Mouse (Mus musculus): ENCODE results near the gene Drd5. TPM values are rescaled to one million over a fixed set of nuclear protein-coding genes. Genes with fewer than 3 reads are reported as not detected.

The Drd5 gene
- total RNA-seq, 2 experiments from 2014 or later, result not detected

DNA sequence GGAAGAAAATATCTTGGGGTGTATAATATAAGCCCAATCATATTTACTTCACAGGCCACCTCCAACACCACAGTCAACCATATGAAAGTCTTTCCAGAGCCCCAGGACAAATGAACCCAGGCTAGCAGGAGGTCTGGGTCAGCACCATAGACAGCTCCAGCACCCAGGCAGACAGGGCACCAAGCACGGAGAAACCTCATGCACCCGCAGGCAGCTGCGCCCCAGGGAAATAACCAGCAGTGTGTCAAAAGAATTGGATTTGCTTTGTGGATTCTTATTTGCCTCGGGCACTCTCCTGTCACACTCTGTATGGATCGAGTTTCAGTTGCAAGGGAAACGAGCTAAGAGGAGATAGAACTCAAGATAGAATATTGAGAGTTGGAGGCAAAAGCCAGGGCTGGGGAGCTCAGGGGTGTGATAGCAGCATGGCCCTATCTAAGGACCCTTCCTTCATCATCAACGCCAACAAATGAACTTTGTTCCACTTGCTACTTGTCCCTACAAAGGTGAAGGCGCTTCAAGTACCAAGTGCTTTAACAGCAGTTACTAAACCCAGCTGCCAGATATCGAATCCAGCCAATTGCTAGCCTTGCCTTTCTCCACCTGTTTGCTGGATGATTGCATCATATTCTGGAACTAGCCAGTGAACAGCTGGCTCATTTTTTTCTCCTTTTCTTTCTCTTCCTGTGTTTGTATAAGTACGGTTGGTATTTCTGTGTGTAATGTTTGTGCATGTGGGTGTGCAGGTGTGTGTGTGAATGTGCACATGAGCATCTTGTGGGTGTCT lies 27.7 kb downstream of the Drd5 start:
- ATAC-seq (replicated peaks; ENCODE audit: low FRiP score, low TSS enrichment, poor library complexity, severe bottlenecking), result 0 out of 2 replicates have a peak, but pooled peaks have one; percentile 55

DNA sequence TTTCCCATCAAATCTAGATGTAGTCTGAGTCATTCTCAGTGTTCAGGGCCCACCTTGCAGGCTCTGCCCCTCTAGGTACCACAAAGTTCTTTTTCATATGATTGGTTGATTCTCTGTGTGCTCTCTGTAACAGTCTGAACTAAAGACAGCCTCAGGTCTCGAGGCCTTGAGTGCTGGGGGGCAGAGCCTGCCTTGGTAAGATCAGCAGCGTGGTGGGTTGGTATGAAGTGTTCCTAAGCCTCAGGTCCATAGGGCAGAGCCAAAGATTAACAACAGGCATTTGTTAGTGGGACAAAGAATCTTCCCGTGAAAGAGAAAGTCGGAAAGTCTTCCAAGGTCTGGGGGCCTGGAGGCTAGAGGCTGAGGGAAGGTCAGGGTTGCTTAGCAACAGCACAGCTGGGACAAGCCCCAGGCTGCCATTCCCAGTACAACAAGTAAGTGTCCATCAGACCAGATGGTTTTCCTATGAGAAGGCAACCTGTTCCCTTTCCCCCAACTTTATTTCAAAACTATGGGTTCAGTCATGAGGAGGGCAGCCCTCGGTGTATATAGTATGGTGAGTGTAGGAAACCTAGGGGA lies 31.3 kb downstream of the Drd5 start:
- ATAC-seq (replicated peaks; ENCODE audit: low FRiP score, low TSS enrichment, poor library complexity, severe bottlenecking), result no peak

GRCm38 (mm10) chr5:38356927-38357326 lies 37.8 kb downstream of the Drd5 start:
- no peak for ATAC-seq (replicated peaks; ENCODE audit: low FRiP score, low TSS enrichment, poor library complexity, severe bottlenecking)

- no peak for ATAC-seq (replicated peaks; ENCODE audit: low FRiP score, low TSS enrichment, poor library complexity, severe bottlenecking)
Observed at GRCm38 (mm10) chr5:38359716-38360115, 40.5 kb downstream of the Drd5 start.

- no peak for ATAC-seq (replicated peaks; ENCODE audit: low FRiP score, low TSS enrichment, poor library complexity, severe bottlenecking)
Observed at GRCm38 (mm10) chr5:38364396-38364795, 45.2 kb downstream of the Drd5 start.

DNA sequence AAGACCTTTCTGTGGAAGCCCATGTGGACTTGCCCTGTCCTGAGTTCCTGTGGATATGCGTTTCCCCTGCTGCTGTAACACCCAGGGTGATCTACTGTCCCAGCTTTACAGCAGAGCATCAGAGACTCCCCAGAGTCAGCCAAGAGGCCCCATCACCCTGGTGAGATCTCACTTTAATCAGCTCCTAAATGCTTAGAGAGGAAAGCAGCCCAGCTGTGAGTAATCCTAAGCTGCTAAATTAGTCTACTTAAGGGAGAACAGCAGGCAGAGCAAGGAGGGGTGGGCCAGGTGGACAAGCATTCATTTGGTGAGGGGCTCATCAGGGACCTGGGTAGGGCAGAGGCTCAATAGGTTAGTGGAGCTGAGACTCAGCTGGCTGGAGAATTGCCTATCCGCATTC lies 46.4 kb downstream of the Drd5 start:
- ATAC-seq (replicated peaks; ENCODE audit: low FRiP score, low TSS enrichment, poor library complexity, severe bottlenecking), result no peak

- ATAC-seq (replicated peaks; ENCODE audit: low FRiP score, low TSS enrichment, poor library complexity, severe bottlenecking), result peak; percentile 61
Observed at GRCm38 (mm10) chr5:38366650-38367470, 47.7 kb downstream of the Drd5 start.

- no peak for ATAC-seq (replicated peaks; ENCODE audit: low FRiP score, low TSS enrichment, poor library complexity, severe bottlenecking)
Observed at GRCm38 (mm10) chr5:38371308-38371707, 52.1 kb downstream of the Drd5 start.

Other genes starting within 250 kb of the Drd5 start
- not detected in 2 replicates for gene Nsg1, start 159.5 kb upstream of the Drd5 start, total RNA-seq (2014; fragmentation: Nextera tagmentation)
- gene Nsg1, start 159.5 kb upstream of the Drd5 start, total RNA-seq (2017), result 0.05 TPM in 1 of 2 replicates, not detected in the other
- 5.6 and 16.1 TPM in 2 replicates for gene Zbtb49, start 98.9 kb upstream of the Drd5 start, total RNA-seq (2014; fragmentation: Nextera tagmentation)
- gene Zbtb49, start 98.9 kb upstream of the Drd5 start, total RNA-seq (2017), result 6.8 and 13.5 TPM in 2 replicates
- 158 and 198 TPM in 2 replicates for gene Lyar, start 98.9 kb upstream of the Drd5 start, total RNA-seq (2014; fragmentation: Nextera tagmentation)
- 267 and 298 TPM in 2 replicates for gene Lyar, start 98.9 kb upstream of the Drd5 start, total RNA-seq (2017)
- 35.4 and 43.3 TPM in 2 replicates for gene Tmem128, start 59.2 kb upstream of the Drd5 start, total RNA-seq (2014; fragmentation: Nextera tagmentation)
- 16.2 and 28.8 TPM in 2 replicates for gene Tmem128, start 59.2 kb upstream of the Drd5 start, total RNA-seq (2017)
- gene Otop1, start 43.4 kb upstream of the Drd5 start, total RNA-seq (2014; fragmentation: Nextera tagmentation), result not detected in 2 replicates
- not detected in 2 replicates for gene Otop1, start 43.4 kb upstream of the Drd5 start, total RNA-seq (2017)
- gene Slc2a9, start 183.8 kb downstream of the Drd5 start, total RNA-seq (2014; fragmentation: Nextera tagmentation), result 1.5 and 4.6 TPM in 2 replicates
- gene Slc2a9, start 183.8 kb downstream of the Drd5 start, total RNA-seq (2017), result 1.8 and 4.4 TPM in 2 replicates
- gene Wdr1, start 243.9 kb downstream of the Drd5 start, total RNA-seq (2014; fragmentation: Nextera tagmentation), result 75.8 and 77.7 TPM in 2 replicates
- gene Wdr1, start 243.9 kb downstream of the Drd5 start, total RNA-seq (2017), result 107 and 112 TPM in 2 replicates